8 mouse cellular contexts compared by ENCODE assay signal in genomic region chr2:160621661-160622211, GRCm38 (mm10). TPM values are rescaled to one million over a fixed set of nuclear protein-coding genes. Genes with fewer than 3 reads are reported as not detected.
A peak's percentile ranks its signal among the peaks of the same experiment; 100 is the strongest.
DNase-seq lines count a peak whose midpoint lies in the region; ATAC-seq and TF ChIP-seq lines count a peak whose summit lies in the region.

No protein-coding gene starts in this region.

- ATAC-seq in heart, embryonic 13.5 days (ENCODE audit: extremely low read depth, insufficient number of reproducible peaks, low FRiP score, low TSS enrichment), result no peak
- peak; percentile 64 for ATAC-seq in lung, embryonic 14.5 days (ENCODE audit: insufficient read depth)
- ATAC-seq in activated CD4-positive, CD25-positive, alpha-beta regulatory T cell, adult 4 months, result no peak

- H3K4me3 ChIP-seq in embryonic fibroblast, embryonic 13.5 days (ENCODE audit: insufficient read depth, low read length), result no peak overlapping the region
- no peak overlapping the region for H3K4me3 ChIP-seq in heart, embryonic 13.5 days
- H3K4me3 ChIP-seq in lung, embryonic 14.5 days (ENCODE audit: low read depth, low read length), result no peak overlapping the region

- WGBS in heart, embryonic 13.5 days, result 44% methylated on average over 5 of the region's 5 CpGs
- WGBS in lung, embryonic 14.5 days, result 30% methylated on average over 5 of the region's 5 CpGs

- no peak for TF ChIP-seq CTCF in embryonic fibroblast, embryonic 13.5 days (IDR thresholded peaks at IDR 0.05; ENCODE audit: borderline replicate concordance, insufficient read depth, low read length)
- TF ChIP-seq CTCF in lung, embryonic 14.5 days (IDR thresholded peaks at IDR 0.05; ENCODE audit: low read depth), result no peak

- peak; percentile 24 for DNase-seq in retina, postnatal 1 day
- no peak for DNase-seq in retina, embryonic 14.5 days (ENCODE audit: low spot score)
- peak; percentile 95 to 97 for DNase-seq in kidney, postnatal 36 days
- DNase-seq in lung, embryonic 14.5 days, result peak; percentile 98
- peak; percentile 41 for DNase-seq in telencephalon, adult 2 months (ENCODE audit: low read depth, low spot score)

- H3K36me3 ChIP-seq in heart, embryonic 13.5 days, result no peaks in the 10 kb centered on the region
- H3K36me3 ChIP-seq in lung, embryonic 14.5 days (ENCODE audit: insufficient read depth), result no peaks in the 10 kb centered on the region

- peaks cover 16% of the 10 kb centered on the region for H3K4me1 ChIP-seq in embryonic fibroblast, embryonic 13.5 days (ENCODE audit: control insufficient read depth, insufficient read depth, low read length)
- H3K4me1 ChIP-seq in heart, embryonic 13.5 days, result peaks cover 42% of the 10 kb centered on the region
- peaks cover 18% of the 10 kb centered on the region for H3K4me1 ChIP-seq in lung, embryonic 14.5 days (ENCODE audit: insufficient read depth)

- TF ChIP-seq POLR2A in embryonic fibroblast, embryonic 13.5 days (IDR thresholded peaks at IDR 0.05; ENCODE audit: low read depth, low read length), result no peak

- no peak overlapping the region for H3K9ac ChIP-seq in heart, embryonic 13.5 days
- no peak overlapping the region for H3K9ac ChIP-seq in lung, embryonic 14.5 days

- H3K27me3 ChIP-seq in heart, embryonic 13.5 days (replicated peaks), result no peaks in the 10 kb centered on the region
- no peaks in the 10 kb centered on the region for H3K27me3 ChIP-seq in lung, embryonic 14.5 days (ENCODE audit: insufficient read depth, low read length)

- H3K27ac ChIP-seq in embryonic fibroblast, embryonic 13.5 days (ENCODE audit: insufficient read depth, low read length), result peak overlapping the region; percentile 79
- H3K27ac ChIP-seq in heart, embryonic 13.5 days (replicated peaks), result peak overlapping the region; percentile 69
- H3K27ac ChIP-seq in lung, embryonic 14.5 days (ENCODE audit: low read depth), result peak overlapping the region; percentile 76

- H3K4me2 ChIP-seq in heart, embryonic 13.5 days, result peak overlapping the region; percentile 28; the same call in 1 of the 2 replicates
- H3K4me2 ChIP-seq in lung, embryonic 14.5 days, result peak overlapping the region; percentile 16

- H3K9me3 ChIP-seq in heart, embryonic 13.5 days, result no peaks in the 10 kb centered on the region
- no peaks in the 10 kb centered on the region for H3K9me3 ChIP-seq in lung, embryonic 14.5 days (ENCODE audit: low read depth, low read length)

RNA-seq across cellular contexts. Expression of gene Top1, which starts 24.0 kb away (rescaled TPM):
- polyA plus RNA-seq in embryonic fibroblast, embryonic 13.5 days (2011; ENCODE audit: insufficient read length, low read depth, missing spikeins), result 64.6 and 78.4 TPM in 2 replicates
- 44.9 and 48.0 TPM in 2 replicates for polyA plus RNA-seq in heart, embryonic 13.5 days (2015; fragmentation: Nextera tagmentation; extraction: Ambion mirVana)
- polyA plus RNA-seq in lung, embryonic 14.5 days (2014; fragmentation: Nextera tagmentation; extraction: Ambion mirVana), result 77.6 and 83.0 TPM in 2 replicates
- polyA plus RNA-seq in activated CD4-positive, CD25-positive, alpha-beta regulatory T cell, adult 4 months (2017; shearing (Covaris generic)), result 10 to 100 TPM; 74.7 to 77.4 TPM
